Mouse (Mus musculus) right cerebral cortex, adult 2 months (tissue): ENCODE data around the gene Olfr195.
"Not testable (repeated sequence)": the region's sequence is repeated elsewhere in the genome, so short reads cannot be mapped to it uniquely, and the experiment has no call there.

ENCODE experiments used
- DNase-seq, 2 experiments: peaks; one replicate each; pipeline ENCODE4 v3.0.0; 2021 to 2022; ENCODE audit warnings: low spot score in 2 of 2

Olfr195 gene

DNA sequence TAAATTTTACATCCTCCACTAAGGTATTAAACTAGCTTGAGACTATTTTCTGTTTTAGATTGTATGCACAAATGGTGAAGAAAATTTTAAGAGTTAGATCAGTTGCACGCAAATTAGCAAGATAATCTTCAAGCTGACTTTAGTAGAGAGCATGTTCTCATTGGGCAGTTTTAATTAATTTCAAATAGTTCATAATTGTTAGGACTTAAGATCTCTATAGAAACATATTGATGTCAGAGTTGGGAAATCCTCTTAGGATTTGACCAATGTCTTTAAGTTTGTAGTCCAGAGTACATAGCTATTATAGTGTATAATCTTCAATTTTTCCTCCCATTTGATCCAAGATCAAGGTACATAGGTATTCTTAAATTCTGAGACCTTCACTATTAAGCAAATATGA is at the start of gene Olfr195:
TSS of gene Olfr195 (plus strand) at position 301 of the 400 bp plus-strand sequence.
- no peak for DNase-seq

DNA sequence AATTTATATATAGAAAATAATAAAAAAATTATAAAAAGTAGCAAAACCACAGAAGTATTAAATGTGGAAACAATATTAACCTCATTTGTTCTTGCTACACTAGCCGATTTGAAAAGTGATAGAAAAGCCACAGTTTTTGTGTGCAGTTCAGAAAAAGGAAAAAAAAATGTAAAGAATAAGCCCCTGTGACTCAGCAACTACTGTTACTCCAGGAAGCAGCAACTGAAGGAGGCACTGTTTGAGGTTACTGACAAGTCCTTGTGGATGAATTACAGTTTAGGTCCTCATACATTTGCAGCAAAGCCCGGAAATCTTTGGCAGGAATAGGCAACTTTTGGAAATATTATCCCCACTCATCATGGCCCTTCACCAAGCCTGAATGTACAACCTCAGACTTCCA is 41.5 kb upstream of the Olfr195 start:
- DNase-seq: no peak

DNA sequence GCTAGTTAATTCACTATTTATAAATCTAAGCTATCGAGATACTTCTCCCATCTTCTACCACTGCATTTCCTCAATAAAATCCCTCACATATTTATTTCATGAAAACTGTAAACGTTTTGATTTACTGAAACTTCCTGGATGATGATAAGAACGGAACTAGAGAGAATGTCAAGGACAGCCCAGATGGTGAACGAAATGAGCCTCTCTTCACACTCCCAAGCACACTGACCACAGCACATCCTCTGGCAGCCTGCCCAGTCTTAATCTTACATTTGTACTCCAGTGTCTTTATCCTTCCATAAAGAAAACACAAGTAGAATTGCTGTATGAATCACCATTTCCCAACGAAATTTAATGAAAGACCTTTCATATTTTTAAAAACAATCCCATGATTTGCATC is 38.3 kb upstream of the Olfr195 start:
- DNase-seq: not testable (repeated sequence)

DNA sequence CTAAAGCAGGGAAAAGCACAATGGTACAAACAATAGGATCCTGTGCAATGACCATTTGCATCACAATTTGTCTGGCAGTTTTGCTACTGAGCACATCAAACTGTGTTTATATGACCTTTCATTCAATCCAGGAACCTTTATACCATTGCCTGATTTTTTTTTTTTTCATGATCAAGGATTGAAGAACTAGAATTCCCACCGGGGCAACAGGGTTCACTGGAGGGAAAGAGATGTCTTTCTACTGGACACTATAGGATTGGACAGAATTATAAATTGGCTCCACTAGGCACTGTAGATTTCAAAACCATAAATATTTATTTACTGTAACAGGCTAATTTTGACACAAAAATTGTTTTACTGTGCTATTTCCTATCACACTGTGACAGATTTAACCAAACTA is 35.1 kb upstream of the Olfr195 start, which contains the start of gene Olfr193:
TSS of gene Olfr193 (minus strand) at position 101 of the 400 bp plus-strand sequence.
- DNase-seq: no peak

DNA sequence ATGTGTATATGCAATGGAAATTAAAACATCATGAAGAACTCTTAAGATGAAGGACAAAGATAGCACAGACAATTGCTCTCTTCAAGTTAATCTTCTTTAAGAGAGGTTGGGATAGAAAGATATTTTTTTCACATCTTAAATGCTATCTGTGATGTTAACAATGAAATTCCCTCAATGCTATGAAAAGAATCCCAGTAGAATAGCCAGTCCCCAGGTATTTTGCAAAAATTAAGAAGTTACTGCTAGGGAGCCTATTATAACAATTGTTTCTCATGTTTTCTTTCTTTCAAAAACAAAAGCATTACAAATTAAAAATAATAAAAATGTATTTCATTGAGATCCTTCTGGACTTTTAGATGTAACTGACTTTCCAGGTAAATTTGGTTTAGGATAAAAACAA is 25.9 kb upstream of the Olfr195 start, which contains the start of gene Olfr194:
TSS of gene Olfr194 (minus strand) at position 101 of the 400 bp plus-strand sequence.
- DNase-seq: no peak

DNA sequence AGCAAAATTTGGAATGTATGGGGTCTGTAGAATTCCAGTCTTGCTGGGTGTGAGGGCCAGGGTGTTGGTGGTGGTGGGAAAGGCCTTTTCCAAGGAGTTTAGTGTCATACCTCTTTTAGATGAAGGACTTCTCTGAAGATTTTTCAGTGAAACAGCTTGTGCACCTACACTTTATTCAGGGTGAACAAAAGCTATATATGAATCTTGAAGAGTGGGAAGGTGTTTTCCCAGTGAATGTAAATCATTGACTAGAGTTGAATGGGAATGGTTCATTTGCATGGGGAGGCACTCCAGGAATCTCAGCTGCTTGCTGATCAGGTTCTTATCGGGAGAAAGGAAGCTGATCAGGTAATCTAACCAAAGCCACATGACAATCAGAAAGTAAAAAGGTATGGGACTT is 16.1 kb upstream of the Olfr195 start:
- DNase-seq: no peak

DNA sequence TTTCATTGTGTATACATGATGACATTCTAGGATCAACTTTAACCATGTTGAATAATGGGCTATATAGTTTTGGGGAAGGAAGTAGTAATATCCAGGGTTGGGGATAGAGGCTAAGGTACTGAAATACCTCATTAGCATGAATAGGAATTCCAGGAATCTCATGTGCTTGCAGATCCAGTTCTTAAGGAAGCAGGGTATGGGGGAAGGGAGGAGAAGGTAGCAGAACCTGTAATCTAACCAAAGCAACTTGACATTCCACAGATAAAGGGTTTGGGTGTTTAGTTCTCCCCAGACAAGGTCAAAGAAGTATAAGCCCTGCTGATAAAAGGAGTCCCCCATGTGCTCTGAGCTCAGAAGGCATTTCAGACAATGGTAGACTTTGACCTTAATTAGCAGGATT is 5.7 kb upstream of the Olfr195 start:
- no peak for DNase-seq

DNA sequence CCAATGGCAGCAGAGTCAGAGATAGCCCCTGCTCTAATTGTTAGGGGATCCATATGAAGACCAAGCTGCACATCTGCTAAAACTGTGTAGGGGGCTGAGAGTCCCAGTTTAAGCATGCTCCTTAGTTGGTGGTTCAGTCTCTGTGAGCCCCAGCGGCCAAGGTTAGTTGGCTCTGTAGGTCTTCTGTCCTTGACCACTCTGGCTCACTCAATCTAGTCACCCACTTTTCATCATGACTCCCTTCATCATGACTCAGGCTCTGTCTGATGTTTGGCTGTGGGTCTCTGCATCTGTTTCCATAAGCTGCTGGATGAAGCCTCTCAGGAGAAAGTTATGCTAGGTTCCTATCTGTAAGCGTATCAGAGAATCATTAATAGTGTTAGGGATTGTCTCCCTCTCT is 5.2 kb downstream of the Olfr195 start:
- no peak for DNase-seq

DNA sequence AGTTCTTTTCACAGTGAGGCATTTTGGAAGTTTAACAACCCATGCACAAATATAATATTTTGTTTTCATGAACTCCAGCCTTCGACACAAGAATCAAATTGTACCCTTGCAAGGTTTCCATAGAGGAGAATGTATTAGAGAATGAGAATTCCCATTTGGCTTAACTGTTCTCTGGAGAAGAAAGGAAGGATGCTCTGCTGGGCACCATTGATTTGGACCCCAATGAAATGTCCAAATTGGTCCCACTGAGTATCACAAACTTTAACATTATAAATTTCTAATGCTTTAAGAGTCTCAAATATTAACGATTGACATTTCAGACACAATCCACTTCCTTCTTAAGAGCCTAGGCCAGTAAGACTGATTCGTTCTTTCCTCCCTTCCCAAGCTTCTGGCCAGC is 23.5 kb downstream of the Olfr195 start, which contains the start of gene Olfr196:
TSS of gene Olfr196 (minus strand) at position 101 of the 400 bp plus-strand sequence.
- no peak for DNase-seq
